Mouse (Mus musculus) ovary, postnatal 36 days (tissue): Measurements from ENCODE around the gene Pih1d2.

ENCODE experiments used
- DNase-seq: peaks from one replicate; pipeline ENCODE4 v3.0.0; 2022; ENCODE audit warnings: low spot score, mixed read lengths

Pih1d2 gene

GRCm38 (mm10) chr9:50616766-50617603 is at the start of gene Pih1d2, which contains the start of gene Nkapd1:
Gene Pih1d2, plus strand, starts transcription at chr9:50617321.
Gene Nkapd1, minus strand, starts transcription at chr9:50617464.
- DNase-seq: peak; percentile 85

GRCm38 (mm10) chr9:50567372-50567771 is 49.7 kb upstream of the Pih1d2 start:
- DNase-seq: no peak

DNA sequence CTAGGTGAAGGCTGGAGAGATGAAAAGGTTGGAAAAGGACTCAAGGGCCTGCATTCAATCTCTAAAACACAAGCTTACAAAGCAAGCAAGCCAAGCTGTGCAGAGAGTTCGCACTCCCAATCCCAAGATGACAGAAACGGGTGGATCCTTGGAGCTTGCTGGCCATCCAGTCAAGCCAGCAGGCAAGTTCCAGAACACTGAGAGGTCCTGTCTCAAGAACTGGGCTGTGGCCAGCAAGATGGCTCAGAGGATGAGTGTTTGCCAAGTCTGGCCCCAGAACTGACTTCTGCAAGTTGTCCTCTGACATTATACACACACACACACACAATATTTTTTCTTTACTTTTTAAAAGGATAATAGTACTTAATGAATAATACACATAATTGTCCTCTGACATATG is 49.2 kb upstream of the Pih1d2 start:
- no peak for DNase-seq

- no peak for DNase-seq
Observed at GRCm38 (mm10) chr9:50569599-50570525, 47.3 kb upstream of the Pih1d2 start.

DNA sequence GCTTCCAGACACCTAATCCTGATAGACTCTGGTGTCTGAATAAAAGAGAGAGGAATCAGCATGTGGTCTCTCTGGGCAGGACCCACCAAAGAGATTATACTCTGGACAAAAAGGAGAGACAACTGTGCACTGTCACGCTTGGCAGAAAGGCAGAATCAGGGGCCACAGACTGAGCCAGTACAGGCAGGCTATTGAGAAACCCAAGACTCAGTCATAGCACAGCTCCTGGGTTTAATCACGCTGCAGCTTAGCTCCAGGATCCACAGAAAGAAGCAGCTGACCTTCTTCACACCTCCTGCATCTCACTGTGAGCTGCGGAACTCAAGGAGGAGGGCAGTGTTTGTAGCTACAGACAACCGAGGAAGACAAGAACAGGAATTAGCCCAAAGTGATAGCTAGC is 36.8 kb upstream of the Pih1d2 start:
- DNase-seq: no peak

- no peak for DNase-seq
Observed at GRCm38 (mm10) chr9:50585145-50585818, 31.8 kb upstream of the Pih1d2 start.

DNA sequence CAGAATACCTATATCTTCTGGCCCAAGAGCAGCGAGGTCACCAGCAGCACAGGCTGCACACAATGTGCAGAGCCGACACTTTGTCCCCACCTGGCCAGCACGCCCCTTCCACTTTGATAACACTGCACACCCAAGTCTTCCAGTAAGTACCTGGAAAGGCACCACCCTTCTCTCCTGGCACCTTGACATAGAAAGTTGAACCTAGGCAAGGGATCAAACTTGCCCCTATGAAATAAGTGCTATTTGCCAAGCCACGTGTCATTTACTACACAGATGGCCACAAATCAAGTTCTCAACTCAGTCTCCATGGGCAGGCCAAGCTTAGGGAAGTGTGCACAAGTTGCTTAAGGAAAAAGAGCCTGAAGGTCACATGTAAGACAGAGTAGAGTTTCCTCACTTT is 30.2 kb upstream of the Pih1d2 start:
- DNase-seq: no peak

- DNase-seq: no peak
Observed at GRCm38 (mm10) chr9:50590856-50591518, 26.1 kb upstream of the Pih1d2 start.

DNA sequence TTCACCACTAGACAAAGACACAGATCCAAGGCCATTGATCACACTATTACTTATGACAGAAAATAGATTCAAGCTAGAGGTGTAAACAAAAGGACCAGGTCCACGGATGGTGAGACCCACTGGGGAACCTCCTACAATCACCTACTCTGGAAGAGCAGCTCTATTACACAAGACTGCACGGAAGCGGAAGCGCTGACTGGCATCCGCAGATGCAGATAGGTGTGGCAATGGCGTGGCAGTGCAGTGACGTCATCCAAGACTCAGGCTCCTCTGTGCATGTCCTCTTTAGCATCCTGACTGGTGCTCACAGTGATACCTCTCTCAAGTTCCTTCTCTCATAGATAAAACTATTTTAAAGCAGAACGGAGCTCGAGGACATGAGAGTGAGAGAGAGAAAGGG is 24.2 kb upstream of the Pih1d2 start:
- no peak for DNase-seq

DNA sequence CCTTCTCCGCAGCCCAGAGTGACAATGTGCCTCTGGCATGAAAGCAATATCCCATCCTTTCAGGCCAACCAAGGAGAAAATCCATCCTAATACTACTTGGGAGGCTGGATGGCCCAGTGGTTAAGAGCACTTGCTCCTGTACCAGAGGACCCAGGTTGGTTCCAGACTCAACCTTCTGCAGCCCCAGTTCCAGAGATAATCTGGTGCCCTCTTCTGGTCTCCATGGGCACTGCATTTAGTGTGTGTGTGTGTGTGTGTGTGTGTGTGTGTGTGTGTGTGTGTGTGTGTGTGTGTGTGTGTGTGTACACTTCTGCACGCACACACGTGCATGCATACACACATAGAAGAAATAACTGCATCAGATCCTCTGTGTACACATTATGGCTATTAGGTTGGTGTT is 23.6 kb upstream of the Pih1d2 start:
- DNase-seq: peak; percentile 22

DNA sequence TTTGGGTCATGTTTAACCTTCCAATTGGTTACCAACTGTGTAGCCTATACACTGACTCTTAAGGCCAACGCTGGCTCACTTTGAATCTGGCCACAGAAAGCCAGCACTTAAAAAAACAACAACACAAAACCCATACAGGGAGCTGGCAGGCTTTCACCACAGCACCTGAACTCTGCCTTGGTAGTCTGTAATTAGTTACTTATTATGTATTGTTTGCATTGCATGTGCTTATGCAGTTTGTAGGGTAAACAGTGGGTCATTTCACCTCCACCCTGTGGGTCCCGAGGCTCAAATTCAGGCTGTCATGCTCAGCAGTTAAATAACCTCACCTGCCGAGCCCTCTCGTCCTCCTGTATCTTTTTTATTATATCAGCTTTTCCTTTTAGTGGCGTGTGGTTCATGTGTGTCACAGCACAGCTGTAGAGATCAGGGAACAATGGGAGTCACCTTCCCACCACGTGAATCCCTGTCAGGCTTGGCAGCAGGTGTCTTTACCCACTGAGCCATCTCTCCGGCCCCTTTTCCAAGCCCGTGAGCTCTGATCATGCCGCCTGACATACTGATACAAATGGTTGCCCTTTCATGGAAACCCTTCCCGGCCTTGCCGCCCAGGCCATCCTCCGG is 22.2 kb upstream of the Pih1d2 start:
- no peak for DNase-seq

GRCm38 (mm10) chr9:50596973-50597372 is 20.1 kb upstream of the Pih1d2 start:
- no peak for DNase-seq

GRCm38 (mm10) chr9:50601536-50601935 is 15.6 kb upstream of the Pih1d2 start:
- DNase-seq: no peak

DNA sequence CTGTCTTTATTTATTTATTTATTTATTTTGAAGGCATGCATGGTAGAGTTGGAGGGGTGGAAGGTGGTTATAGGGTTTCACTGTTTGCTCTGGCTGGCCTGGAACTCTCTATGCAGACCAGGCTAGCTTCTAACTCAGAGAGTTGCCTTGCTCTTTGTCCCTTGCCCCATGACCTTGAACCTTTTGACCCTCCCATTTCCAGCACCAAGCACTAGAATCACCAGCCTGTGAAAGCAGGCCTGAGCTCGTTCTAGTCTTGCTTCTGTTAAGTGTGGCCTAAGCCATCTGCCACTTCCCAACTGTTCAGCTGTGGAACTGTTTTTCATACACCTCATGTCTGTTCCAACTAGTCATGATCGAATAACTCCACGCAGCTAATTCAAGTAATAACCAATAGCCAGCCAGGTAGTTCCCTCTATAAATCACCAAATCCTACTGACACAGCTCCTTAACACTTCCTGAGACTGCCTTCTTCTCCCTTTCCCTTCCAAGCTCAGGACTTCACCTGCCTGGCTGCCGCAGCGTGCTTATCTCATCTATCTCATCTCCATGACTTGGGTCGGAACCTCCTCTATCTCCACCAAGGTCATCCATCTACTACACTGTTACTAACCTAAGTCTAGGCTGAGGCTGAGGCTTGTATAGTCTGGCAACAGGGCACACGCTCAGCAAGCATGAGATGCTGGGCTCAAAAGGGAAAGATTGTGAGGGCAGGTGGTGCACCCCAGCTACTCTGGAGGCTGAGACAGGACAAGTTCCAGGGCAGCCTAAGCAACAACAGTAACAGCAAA is 14.9 kb upstream of the Pih1d2 start:
- no peak for DNase-seq

DNA sequence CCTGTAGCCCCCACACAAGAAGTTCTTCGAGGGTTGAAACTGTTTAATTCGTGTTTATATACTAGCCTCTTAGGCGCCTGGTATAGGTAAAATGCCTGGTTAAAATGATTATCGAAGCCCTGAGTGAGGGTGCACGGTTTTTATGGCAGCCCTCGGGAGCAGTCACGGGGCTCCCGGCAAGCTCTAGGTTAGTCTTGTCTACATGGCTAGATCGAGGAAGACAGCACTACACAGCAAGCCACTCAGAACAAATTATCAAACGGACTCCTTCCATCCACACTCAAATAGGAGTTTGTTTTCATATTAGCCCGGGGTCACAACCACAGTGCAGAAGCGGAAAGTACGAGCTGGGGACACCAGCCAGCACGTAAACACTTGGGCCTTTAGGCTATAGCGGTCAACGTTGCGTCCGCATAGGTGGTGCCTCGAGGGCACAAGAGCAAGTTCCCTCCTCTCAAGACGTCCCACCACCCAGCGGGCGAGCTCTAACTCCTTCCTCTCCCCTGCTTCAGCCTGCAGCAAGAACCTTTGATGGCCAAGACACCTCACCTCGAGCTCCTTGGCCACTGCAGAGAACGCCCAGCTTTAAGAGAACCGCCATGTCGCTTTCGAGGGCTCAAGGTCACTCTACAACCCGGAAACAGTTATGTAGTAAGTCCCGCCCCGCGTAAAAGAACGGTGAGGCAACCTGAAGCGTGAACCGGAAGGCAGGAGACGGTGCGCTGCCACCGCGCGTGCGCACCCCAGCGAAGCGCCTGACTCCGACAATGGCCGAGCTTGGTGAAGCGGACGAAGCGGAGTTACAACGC is 13.7 kb upstream of the Pih1d2 start, which contains the start of the genes Sdhd and Timm8b:
TSS of gene Sdhd (minus strand) at position 624 of the 809 bp plus-strand sequence.
TSS of gene Timm8b (plus strand) at position 722 of the 809 bp plus-strand sequence.
- peak; percentile 90 for DNase-seq

GRCm38 (mm10) chr9:50603998-50604324 is 13.2 kb upstream of the Pih1d2 start:
- no peak for DNase-seq

DNA sequence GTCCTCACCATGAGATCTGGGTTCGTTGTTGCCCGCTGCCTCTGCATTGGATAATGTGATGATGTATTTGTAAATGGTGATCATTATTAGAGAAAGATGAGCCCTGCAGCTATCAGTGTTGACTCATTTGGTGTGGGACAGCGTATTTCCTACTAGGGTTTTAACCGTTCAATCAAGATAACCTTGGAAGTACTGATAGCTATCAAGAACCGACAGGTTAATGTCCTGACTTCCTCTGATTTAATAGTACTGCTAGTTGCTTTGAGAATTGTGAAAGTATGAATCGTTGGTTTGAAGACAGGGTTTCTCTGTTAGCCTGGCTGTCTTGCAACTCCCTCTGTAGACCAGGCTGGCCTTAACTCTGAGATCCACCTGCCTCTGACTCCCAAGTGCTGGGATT is 12.8 kb upstream of the Pih1d2 start:
- DNase-seq: no peak

DNA sequence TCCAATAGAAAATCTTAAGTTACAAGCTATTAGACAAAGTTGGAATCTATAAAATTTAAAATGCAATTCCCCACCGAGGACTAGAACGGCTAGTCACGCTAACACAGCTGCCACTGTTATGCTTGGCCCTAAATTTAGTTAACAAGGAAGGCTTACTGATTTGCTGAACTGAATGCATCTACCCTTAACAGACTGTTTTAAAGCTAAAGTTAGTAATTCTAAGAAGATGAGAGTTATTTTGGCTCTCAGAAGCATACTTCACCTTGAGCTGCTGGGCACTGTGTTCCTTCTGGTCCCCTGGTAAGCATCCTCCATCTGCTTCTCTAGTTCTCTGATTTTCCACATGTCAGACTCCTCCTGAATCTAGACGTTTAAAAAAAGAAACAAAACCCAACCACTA is 5.0 kb upstream of the Pih1d2 start:
- DNase-seq: no peak

GRCm38 (mm10) chr9:50616161-50616560 is 960 bp upstream of the Pih1d2 start:
- DNase-seq: no peak
